Mouse (Mus musculus): ENCODE data around the gene Wfikkn2.

GRCm38 (mm10) chr11:94285886-94286574 lies 40.2 kb upstream of the Wfikkn2 start:
- no peak for TF ChIP-seq CTCF (IDR thresholded peaks at IDR 0.05; ENCODE audit: borderline replicate concordance, insufficient read depth, low read depth, low read length)
- TF ChIP-seq POLR2A (IDR thresholded peaks at IDR 0.05; ENCODE audit: borderline replicate concordance, insufficient read depth, low read length): no peak

All from cerebellum, adult 2 months (tissue).